Mouse (Mus musculus) CD4-positive helper T cell, adult 2 months (primary cell): ENCODE results near the gene Tor3a.

Experiments used
- DNase-seq: peaks from one replicate; pipeline ENCODE4 v3.0.0-alpha.2; 2012; ENCODE audit warnings: low read depth, missing footprints, low spot score

The Tor3a gene

GRCm38 (mm10) chr1:156674195-156675000 lies at the start of gene Tor3a:
Tor3a (minus strand) TSS chr1:156674356.
- peak; percentile 78 for DNase-seq

DNA sequence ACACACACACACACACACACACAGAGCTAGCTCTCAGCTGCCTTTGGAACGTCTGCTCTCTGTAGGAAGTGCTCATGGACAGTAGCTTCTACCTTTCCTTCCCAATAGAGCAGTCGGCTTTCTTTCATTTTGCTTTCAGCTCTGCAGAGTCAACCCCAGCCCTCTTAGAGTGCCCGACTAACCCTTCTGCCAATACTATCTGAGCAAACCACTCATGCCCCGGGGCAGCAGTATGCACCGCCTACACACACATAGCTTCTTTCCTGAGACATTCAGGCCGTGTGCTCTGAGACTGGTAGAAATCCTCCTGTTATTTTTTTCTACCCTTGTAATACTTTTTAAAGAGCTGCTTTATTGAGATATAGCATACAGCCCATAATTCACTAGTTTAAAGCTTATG lies 47.9 kb upstream of the Tor3a start:
- DNase-seq: no peak

DNA sequence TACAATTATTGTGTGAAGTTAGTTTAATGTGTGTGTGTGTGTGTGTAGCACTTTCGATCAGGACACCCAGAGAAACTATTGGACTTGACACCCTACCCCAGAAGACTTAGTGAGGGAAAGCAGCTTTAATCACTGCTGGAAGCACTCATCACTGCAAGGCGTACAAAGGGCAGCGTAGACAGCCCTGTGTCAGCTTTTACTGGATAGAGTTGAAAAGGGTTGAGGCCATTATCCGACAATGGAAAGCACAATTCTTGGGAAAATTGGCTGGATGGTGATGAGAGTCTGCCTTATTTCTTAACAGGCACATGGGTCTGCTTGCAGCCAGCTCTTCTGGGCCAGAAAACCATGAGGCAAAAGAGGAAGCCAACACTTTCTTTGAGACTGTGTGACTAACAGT lies 45.9 kb upstream of the Tor3a start:
- DNase-seq: no peak

DNA sequence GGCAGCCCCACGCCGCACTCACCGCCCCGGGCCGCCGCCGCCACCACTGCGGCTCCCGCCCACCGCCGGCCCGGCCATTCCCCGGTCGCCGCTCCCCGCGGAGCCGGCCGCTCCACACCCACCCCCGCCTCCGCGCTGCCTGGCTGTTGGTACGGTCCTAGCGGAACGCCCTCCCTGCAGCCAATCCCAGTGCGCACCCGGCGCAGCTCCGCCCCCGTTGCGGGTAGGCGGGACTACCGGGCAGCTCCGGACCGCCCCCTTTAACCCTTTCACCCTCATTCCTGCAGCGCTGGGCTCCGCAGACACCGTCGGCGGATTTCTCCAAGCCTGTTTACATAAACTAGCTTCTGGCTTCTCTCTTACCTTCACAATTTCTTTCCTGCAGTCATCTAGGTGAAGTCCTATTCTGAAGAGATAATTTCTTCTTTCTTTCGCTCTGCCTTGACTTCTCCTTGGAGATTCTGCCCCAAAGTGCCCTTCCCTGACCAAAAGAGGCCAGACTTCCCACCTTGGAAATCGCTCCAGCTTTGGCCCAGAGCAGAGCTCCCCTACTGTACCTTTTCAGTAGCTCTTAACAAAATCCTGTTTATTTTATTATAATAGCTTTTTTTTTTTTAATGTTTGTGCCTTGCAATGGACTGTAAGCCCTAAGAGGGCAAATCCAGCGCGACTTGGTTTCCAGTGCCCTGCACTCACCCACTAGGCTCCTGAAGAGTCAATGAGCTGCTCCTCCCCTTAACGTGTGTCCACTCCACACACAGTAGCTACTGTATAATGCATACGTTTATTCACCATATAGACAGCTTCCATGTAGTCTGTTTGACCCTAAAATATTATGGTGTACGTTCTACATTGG lies 45.0 kb upstream of the Tor3a start, which contains the start of gene Fam20b:
Fam20b (minus strand) TSS at position 137 of the 856 bp plus-strand sequence.
- peak; percentile 94 for DNase-seq

DNA sequence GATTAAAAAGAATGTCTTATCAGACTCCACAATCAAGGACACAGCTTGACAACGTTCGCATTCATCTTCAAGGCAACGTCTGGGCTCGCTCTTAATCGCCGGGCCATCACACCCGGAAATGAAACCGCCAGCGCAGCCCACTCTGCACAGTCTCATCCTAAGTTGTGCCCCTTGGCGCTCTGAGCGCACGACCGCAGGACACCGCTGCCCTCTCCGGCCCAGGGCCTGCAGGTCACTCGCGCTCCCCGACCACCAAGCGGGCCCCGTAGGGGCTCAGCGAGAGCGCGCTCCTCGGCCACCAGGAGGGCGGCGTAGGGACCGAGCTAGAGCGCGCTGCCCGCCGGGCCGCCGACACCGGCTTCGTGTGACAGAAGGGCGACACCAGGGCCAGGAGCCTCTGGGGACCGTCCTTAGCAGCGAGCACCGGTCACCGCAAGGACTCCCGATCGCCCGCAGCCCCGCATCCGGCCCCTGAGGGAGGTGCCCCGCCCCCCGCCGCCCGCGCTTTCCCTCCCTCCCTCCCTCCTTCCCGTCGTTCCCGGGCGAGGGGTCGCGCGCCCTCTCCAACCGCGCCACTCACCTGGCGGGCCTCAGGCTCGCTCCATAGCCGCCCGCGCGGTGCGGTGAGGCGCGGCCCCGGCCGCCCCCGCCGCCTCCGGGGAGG lies 44.3 kb upstream of the Tor3a start:
- peak; percentile 77 for DNase-seq

DNA sequence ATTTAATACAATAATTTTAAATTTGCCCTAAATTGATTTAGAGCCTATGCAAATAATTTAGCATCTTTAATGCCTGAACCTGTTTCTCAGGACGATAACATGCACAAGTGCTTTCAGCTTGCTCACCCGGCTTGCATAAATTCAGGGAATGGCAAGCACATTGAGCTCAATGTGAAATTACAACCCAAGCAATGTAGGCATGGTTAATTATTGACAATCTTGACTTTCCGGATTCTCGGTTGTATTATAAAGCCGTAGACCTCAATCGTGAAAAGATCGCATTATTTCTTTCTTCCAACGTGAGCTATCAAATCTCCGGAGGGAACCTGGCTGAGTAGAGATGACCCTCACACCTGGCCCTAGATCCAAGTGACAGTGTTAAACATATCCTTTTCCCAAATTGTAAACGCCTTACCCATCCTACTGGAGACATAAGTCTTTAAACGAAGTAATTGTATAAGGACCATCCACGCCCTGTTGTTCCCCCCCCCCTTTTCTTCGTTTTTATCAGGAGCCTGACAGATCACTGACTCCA lies 43.7 kb upstream of the Tor3a start:
- DNase-seq: no peak

- DNase-seq: no peak
Observed at GRCm38 (mm10) chr1:156716681-156717080, 42.5 kb upstream of the Tor3a start.

GRCm38 (mm10) chr1:156710472-156711098 lies 36.4 kb upstream of the Tor3a start:
- peak; percentile 73 for DNase-seq

DNA sequence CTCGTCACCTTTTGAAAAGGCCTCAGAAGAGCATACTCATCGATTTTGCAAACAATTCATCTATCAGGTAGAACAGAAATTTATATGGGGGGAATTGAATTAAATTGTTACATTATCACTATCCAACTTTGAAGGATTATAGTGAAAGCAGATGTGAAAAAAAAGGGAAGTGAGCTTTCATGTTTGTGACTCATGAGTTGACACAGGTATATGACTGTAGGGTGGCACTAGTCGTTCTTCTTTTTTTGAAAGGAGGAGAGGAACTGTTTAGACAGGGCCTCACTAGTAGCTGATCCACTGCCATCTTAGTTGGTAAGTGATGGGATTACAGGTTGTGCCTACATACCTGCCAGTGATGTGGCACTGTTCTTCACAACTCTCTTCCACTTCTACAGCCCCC lies 34.5 kb upstream of the Tor3a start:
- no peak for DNase-seq

DNA sequence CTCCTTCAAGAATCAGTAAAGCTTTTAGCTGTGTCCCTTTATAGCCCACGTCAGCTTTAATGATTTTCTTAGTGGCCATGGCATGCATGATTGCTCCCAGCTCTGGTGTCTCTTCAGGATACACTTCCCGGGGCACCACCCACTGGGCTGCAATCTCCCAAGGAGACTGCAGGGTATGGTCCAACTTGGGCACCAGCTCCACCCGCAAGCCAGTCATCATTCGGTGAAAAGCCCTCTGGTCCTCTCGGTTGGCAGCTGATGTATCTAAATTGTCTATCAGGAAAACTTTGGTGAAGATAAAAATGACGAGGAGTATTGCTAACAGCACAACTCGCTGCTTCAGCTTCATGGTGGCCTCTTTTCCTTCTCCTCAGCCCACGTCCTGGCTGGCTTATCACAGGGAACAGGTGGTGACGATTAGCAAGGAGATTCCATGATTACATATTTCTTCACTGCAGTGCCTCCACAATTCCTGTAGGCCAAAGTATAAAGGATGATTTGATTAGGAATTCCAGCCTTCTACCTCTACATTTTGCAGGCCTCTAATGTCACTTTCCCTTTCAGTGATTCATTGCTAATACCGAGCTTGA lies 31.6 kb upstream of the Tor3a start:
- DNase-seq: no peak

DNA sequence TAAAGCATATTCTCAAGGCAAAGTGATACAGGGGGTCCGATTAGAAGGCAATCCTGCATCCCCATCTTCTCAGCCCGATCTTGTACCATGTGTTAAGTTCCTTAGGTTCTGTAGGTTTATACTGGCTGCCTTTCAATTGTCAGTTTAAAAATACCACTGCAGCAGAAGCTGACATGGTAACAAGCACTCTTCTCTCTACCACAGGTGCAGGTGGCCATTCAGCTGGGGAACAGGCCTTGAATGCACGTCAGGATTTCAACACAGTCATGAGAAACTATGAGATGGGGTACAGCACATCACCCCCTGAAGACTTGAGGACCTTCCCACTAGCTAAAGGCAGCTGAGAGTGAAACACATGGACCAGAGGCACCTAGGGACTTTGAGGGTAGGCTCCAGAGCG lies 29.3 kb upstream of the Tor3a start:
- DNase-seq: no peak

GRCm38 (mm10) chr1:156702151-156702550 lies 28.0 kb upstream of the Tor3a start:
- no peak for DNase-seq

- DNase-seq: no peak
Observed at GRCm38 (mm10) chr1:156686025-156686661, 12.0 kb upstream of the Tor3a start.

DNA sequence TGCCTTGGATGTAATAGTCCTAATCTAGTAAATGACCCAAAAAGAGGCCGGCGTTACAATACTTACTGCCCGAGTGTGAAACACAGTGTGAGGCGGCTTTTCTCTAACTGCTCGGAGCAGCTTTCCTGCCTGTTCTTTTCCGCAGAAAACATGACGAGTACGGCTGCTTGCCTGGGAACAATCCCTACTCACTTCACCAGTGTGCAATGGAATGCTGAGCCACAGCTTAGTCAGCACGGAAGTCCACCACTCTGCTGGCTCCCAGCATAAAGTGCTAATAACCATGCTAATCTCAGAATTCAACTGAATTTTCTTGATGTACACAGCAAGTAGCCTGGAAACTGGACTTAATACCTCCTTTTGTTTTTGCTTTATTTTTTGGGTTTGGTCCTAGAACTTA lies 5.4 kb upstream of the Tor3a start:
- DNase-seq: no peak

- no peak for DNase-seq
Observed at GRCm38 (mm10) chr1:156677230-156677629, 3.1 kb upstream of the Tor3a start.

DNA sequence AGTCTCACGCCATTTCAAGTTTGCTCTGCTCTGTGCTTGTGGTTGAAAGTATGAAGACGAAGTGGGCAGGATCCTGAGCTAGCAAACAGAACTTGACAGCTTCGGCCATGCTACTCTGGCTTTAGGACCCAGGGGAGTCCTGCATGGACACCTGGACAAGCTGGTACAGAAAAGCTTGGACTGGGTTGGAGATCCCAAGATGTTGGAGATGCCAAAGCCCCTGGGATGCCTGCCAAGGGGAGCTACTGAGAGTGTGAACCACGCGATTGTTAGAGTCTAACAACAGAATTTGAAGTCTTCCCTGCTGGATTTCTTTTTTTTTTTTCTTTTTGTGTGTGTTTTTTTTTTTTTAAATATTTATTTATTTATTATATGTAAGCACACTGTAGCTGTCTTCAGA lies 2.4 kb upstream of the Tor3a start:
- no peak for DNase-seq

- DNase-seq: peak; percentile 64
Observed at GRCm38 (mm10) chr1:156676171-156676570, 2.0 kb upstream of the Tor3a start.

DNA sequence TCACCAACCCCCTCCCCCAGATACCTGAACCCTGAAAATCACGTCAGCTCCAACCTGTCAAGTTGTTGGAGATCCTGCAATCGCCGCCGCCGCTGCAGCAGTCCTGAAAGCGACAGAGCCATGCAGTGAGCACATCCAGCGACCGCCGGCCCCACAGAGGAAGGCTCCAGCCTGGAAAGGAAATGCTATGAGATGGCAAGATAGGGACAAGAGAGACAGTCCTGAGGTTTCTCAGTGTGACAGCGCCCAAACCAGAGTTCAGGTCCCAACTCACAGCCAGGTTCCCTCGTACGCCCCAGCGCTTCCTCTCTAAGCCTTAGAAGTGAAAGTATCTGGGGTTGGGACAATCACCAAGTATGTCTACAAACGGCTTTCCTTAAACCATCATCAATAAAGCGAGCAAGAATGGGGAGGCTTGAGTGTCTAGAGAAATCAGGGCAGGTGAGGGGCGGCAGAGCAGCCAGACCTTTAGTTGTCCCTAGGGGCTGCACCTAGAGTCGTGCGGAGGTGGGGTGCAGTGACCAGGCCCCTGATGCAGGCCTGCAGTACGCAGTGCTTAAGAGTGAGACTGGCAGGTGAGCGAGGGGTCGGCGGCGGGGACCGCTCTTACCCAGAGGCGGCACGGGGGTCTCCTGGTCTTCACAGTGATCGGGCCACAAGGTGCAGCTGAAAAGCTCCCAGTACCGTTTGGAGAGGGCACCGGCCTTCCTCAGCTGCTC lies 521 bp downstream of the Tor3a start:
- peak; percentile 62 for DNase-seq

DNA sequence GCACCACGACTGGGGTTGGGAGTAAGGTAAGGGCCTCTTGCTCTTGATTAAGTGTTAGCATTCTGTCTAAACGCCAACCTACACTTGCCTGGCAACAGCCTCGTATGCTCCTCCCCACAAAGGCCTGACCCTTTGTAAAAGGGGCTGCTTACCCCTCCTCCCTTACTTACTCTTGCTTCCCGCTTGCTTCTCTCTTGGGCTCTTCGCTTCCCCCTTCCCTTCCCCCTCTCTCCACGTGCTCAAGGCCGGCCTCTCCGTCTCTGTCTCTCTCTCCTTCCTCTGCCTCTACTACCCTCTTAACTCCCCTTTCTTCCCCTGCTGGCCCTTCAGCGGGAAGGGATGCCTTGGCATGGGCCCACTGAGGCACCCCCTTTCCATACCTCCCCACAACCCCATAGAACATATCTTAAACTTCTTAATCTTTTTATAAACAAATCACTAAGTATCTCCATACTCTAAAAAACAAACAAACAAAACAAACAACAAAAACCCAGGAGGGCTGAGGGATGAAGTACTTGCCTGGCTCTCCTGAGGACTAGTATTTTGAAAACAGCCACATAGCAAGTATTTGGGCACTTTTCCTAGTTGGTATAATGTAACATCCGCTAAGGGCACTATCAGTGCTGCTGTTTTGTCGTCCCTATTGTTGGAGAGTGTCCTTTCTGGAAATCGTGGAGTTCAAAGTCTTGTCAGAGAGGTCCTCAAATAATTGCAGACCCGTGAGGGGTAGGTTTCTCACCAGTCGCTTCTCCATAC lies 1.3 kb downstream of the Tor3a start:
- no peak for DNase-seq
